8 mouse cellular contexts compared by ENCODE assay signal in the genomic region with DNA sequence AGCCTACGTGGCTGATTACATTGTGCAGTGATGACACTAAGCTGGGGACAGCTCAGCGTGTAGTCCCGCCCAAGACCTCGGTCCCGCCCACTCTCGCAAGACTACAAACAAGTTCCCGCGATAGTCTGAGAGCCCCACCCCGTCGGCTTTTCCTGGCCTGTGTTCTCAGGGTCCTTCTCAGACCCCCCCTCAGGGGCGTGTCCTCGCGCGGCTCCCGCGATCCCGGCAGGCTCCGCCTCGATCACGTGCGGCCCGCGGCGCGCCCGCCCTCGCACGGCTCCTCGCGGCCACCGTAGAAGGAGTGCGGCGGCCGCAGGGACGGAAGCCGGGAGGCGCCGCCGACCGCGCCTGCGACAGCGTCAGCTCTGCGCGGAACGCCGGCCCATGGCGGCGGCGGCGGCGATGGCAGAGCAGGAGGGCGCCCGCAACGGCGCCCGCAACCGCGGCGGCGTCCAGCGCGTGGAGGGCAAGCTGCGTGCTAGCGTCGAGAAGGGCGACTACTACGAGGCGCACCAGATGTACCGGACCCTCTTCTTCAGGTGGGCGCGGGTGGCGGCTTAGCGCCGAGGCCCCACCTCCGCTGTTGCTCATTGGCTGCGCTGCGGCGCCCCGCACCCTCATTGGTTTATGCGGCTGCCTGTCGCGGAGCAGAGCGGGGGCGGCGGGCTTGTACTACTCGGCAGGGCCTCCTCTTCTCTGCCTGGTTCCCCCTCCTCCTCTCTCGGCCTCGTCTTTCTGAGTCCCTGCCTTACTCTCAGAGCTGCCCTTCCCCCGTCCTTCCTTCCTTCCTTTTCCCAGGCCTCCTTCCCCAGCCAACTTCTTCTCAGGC. TPM values are rescaled to one million over a fixed set of nuclear protein-coding genes. Genes with fewer than 3 reads are reported as not detected.
DNase-seq lines count a peak whose midpoint lies in the region; ATAC-seq lines count a peak whose summit lies in the region.

A gene (plus strand): TSS at position 244 of the 829 bp plus-strand sequence.

- no peaks in the 10 kb centered on the region for H3K27me3 ChIP-seq in intestine, embryonic 14.5 days (replicated peaks; ENCODE audit: control insufficient read depth, insufficient read depth, low read length)

- H3K9me3 ChIP-seq in intestine, embryonic 14.5 days (ENCODE audit: control insufficient read depth, low read length) = no peaks in the 10 kb centered on the region

- H3K27ac ChIP-seq in intestine, embryonic 14.5 days (ENCODE audit: low read depth) = peak within 1 kb of the TSS; percentile 89

- H3K9ac ChIP-seq in intestine, embryonic 14.5 days (ENCODE audit: low read length) = peak within 1 kb of the TSS; percentile 87

- DNase-seq in adrenal gland, adult 18-20 months (ENCODE audit: low spot score in 2 of 2) = peak; percentile 97 to 98
- peak; percentile 100 for DNase-seq in embryo, embryonic 11 days
- DNase-seq in gastrocnemius, postnatal 25 days = peak; percentile 99
- DNase-seq in intestine, embryonic 14.5 days (ENCODE audit: low spot score) = peak; percentile 98
- DNase-seq in left cerebral cortex, postnatal 14 days (ENCODE audit: low spot score in 2 of 2) = peak; percentile 98 to 100
- DNase-seq in mesoderm, embryonic 11.5 days (ENCODE audit: low read depth, low spot score) = peak; percentile 100
- peak; percentile 97 to 98 for DNase-seq in right cerebral cortex, postnatal 36 days (ENCODE audit: low spot score in 2 of 2)
- DNase-seq in yolk sac, embryonic 10.5 days (ENCODE audit: low spot score) = peak; percentile 99

- under 1% methylated on average over 79 of the region's 90 CpGs for WGBS in intestine, embryonic 14.5 days

- peaks cover 42% of the 10 kb centered on the region for H3K36me3 ChIP-seq in intestine, embryonic 14.5 days (ENCODE audit: control insufficient read depth, insufficient read depth, low read length)

- H3K4me1 ChIP-seq in intestine, embryonic 14.5 days (replicated peaks; ENCODE audit: control insufficient read depth, insufficient read depth, low read length) = peaks cover 26% of the 10 kb centered on the region

- peak; percentile 94 for ATAC-seq in intestine, embryonic 14.5 days (replicated peaks; ENCODE audit: low FRiP score, low TSS enrichment, low read depth)

- H3K4me3 ChIP-seq in intestine, embryonic 14.5 days (ENCODE audit: low read depth, low read length) = peak within 1 kb of the TSS; percentile 84

- peak within 1 kb of the TSS; percentile 97 for H3K4me2 ChIP-seq in intestine, embryonic 14.5 days (ENCODE audit: low read length)

- intact Hi-C loops in left cerebral cortex, postnatal 14 days (cut with DNase I) = no loop called here

RNA-seq across cellular contexts. Expression of the gene that starts here (rescaled TPM):
- total RNA-seq in adrenal gland, adult 18-20 months (2021) = 10 to 100 TPM; 65.4 to 93.6 TPM
- 10 to 100 TPM; 28.7 to 30.3 TPM for total RNA-seq in gastrocnemius, postnatal 25 days (2021)
- 152 and 161 TPM in 2 replicates for polyA plus RNA-seq in intestine, embryonic 14.5 days (2014; fragmentation: Nextera tagmentation; extraction: Ambion mirVana)
- 10 to 100 TPM; 47.6 to 55.7 TPM for total RNA-seq in left cerebral cortex, postnatal 14 days (2021)

Comparison
In these comparisons a context has a peak if more than half of its experiments do, and no peak if none do; other contexts are left out.
1. Peak in every context shown above with its lines: DNase-seq, ATAC-seq, H3K4me3 ChIP-seq and H3K27ac ChIP-seq.